Mouse (Mus musculus) WW6 (cell line): ENCODE measurements around the gene Hectd1.

Experiments used
- DNase-seq: peaks from one replicate; pipeline ENCODE4 v3.0.0-alpha.2; 2013; ENCODE audit warnings: low read depth, low spot score

Hectd1 gene

DNA sequence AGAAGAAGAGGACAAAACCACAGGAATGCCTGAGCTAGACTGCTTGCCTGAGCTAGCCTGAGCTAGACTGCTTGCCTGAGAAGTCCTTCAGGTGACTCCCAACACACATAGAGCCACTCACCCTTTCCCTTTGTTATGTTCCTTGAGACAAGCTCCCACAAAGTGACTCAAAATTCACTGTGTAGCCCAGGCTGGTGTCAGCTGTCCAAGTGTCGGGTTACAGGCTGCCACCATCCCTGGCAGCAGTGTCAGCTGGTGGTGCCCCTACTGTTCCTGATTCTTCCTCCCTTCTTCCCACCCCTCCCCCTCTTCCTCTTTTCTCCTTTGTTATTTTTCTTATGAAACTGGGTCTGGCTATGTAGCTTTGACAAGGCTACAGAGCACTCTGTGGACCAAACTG lies 125.5 kb downstream of the Hectd1 start:
- no peak for DNase-seq

DNA sequence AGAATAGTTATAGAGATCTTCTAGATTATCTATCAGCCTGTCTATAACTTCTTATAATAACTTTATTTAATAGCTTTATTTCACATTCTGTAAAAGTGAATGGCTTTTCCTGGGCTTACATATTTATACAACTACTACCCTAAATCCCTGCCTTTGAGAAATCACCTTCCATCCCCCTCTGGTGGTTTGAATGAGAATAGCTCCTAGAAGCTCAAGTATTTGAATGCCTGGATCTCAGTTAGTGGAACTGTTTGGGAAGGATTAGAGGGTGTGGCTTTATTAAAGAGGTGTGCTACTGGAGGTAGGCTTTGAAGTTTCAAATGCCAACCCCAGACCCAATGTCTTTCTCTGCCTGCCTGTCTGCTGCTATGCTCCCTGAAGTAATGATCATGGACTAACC lies 127.6 kb downstream of the Hectd1 start:
- no peak for DNase-seq

DNA sequence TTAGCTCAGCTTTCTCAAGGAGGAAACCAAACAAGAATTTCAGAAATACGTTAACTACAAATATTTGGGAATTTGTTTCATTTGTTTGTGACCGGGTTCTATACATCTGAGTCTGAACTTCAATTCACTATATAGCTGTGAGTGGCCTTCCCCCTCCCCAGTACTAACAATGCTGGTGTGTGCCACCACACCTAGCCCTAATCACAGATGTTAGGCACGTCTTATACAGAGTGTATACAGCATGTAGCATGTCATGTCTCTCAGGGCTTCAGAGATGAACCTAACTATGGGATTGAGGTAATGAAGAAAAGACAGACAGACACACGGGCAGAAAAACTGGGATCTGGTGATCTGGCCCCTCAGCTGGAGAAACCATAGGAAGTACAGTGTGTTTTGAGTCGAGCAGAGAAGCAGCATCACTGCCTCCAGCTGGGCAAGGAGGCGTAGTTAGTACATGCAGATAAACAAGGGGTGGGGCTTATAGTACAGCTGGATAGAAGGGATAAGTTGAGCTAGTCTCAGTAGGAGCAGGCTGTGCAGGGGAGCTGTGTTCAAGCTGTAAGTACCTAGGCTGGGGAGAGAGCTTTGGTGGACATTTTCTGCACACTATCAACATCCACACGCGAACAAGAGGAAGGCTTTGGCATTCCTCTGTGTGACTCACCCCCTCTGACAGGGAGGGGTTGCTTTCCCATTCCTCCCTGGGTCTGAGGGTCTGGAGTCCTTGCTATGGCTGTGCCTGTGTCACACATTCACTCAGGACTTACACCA lies 129.5 kb downstream of the Hectd1 start:
- no peak for DNase-seq

DNA sequence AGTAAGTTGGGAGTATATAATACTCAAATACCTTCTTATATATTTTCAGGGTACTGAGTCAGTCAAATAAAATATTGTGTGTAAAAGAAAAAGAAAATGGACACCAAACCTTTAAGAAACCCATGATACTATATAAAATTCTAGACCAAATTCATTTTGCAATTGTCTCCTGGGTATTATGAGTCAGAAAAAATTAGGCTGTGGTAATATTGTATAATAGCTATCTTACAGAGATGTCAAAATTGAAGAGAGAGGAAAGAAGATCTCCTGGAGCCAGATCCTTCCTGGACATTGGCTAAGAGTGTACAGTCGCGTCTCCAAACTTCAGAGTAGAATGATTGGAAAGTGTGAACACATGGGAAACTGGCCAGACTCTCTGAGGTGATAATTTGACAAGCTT lies 133.2 kb downstream of the Hectd1 start:
- DNase-seq = no peak

DNA sequence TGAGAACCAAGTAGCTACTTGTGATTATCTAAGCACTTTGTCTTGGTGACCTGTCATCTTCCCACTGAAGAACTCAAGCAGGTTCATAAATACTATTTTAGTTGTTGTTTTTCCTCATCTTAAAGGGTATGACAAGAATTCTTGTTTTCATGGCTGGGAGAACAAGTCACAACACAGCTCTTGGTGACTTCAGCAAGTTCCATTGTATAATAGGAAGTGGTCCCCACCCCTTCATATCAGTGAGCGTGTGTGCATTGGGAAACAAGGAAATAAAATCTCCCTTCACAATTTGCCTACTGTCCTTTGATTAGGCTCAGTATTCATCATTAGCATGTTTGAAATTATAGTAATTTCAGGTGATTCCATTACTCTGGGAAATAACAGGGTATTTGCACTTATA lies 134.4 kb downstream of the Hectd1 start:
- no peak for DNase-seq

DNA sequence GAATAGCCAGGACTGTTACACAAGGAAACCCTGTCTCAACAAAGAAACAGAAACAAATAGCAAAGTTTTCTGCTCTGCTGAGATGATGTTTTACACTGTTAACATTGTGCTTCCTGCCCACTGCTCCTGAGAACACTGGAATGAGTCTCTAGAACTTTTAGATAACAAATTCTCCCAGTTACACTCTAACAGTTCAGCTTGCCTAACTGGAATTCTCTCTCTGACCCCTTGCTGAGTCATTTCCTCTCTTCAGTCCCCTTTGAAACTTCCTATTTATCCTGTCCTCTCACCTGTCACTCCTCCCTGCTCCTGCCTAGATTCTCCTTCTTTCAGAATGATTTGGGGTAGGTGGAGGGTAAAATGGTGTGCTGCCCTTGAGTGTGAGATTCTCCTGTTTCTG lies 135.2 kb downstream of the Hectd1 start:
- DNase-seq = no peak
